Mouse (Mus musculus): ENCODE results near the gene Cactin. TPM values are rescaled to one million over a fixed set of nuclear protein-coding genes. Genes with fewer than 3 reads are reported as not detected.

Gene Cactin
- polyA plus RNA-seq, 1 experiment = 29.2 TPM

GRCm38 (mm10) chr10:81350351-81351063 lies 29.6 kb downstream of the Cactin start, which contains the start of gene Hmg20b:
Gene Hmg20b, minus strand, starts transcription at chr10:81350480.
- WGBS = 1% methylated on average over 54 of the region's 54 CpGs
- no peaks in the 10 kb centered on the region for H3K27me3 ChIP-seq (ENCODE audit: control insufficient read depth, insufficient read depth, low read length)
- H3K4me3 ChIP-seq (ENCODE audit: low read depth, low read length) = peak within 1 kb of the TSS; percentile 75
- peaks cover 9% of the 10 kb centered on the region for H3K36me3 ChIP-seq (ENCODE audit: control insufficient read depth, insufficient read depth, low read length)
- H3K4me1 ChIP-seq (ENCODE audit: control insufficient read depth, insufficient read depth, insufficient read length, low read length) = peaks cover 30% of the 10 kb centered on the region
- peak within 1 kb of the TSS; percentile 71 for H3K27ac ChIP-seq (ENCODE audit: insufficient read depth, low read depth, low read length)
- TF ChIP-seq CTCF (IDR thresholded peaks at IDR 0.05; ENCODE audit: extremely low read depth, insufficient read length, insufficient replicate concordance, low read depth, low read length) (peak; percentile 99; the same call in 1 of the 2 replicates), POLR2A (IDR thresholded peaks at IDR 0.05; ENCODE audit: low read depth, low read length) (peak; percentile 28; the same call in 1 of the 2 replicates)

GRCm38 (mm10) chr10:81351678-81352291 lies 30.9 kb downstream of the Cactin start:
- Histone ChIP-seq H3K36me3 (ENCODE audit: control insufficient read depth, insufficient read depth, low read length) (peaks cover 9% of the 10 kb centered on the region), H3K27me3 (ENCODE audit: control insufficient read depth, insufficient read depth, low read length) (no peaks in the 10 kb centered on the region), H3K4me3 (ENCODE audit: low read depth, low read length) (no peak overlapping the region), H3K27ac (ENCODE audit: insufficient read depth, low read depth, low read length) (no peak overlapping the region; the same call in 1 of the 2 replicates), H3K4me1 (ENCODE audit: control insufficient read depth, insufficient read depth, insufficient read length, low read length) (peaks cover 26% of the 10 kb centered on the region)
- WGBS = 12% methylated on average over 9 of the region's 9 CpGs
- TF ChIP-seq CTCF (IDR thresholded peaks at IDR 0.05; ENCODE audit: extremely low read depth, insufficient read length, insufficient replicate concordance, low read depth, low read length) = no peak
- TF ChIP-seq POLR2A (IDR thresholded peaks at IDR 0.05; ENCODE audit: low read depth, low read length) = no peak

GRCm38 (mm10) chr10:81354738-81355477 lies 34.0 kb downstream of the Cactin start:
- peaks cover 23% of the 10 kb centered on the region; the same call in 1 of the 2 replicates for H3K4me1 ChIP-seq (ENCODE audit: control insufficient read depth, insufficient read depth, insufficient read length, low read length)
- H3K4me3 ChIP-seq (ENCODE audit: low read depth, low read length) = no peak overlapping the region
- WGBS = 85% methylated on average over 9 of the region's 9 CpGs
- no peaks in the 10 kb centered on the region for H3K36me3 ChIP-seq (ENCODE audit: control insufficient read depth, insufficient read depth, low read length)
- TF ChIP-seq CTCF (IDR thresholded peaks at IDR 0.05; ENCODE audit: extremely low read depth, insufficient read length, insufficient replicate concordance, low read depth, low read length) = no peak
- TF ChIP-seq POLR2A (IDR thresholded peaks at IDR 0.05; ENCODE audit: low read depth, low read length) = no peak
- H3K27me3 ChIP-seq (ENCODE audit: control insufficient read depth, insufficient read depth, low read length) = no peaks in the 10 kb centered on the region
- no peak overlapping the region for H3K27ac ChIP-seq (ENCODE audit: insufficient read depth, low read depth, low read length)

- no peak for TF ChIP-seq CTCF (IDR thresholded peaks at IDR 0.05; ENCODE audit: extremely low read depth, insufficient read length, insufficient replicate concordance, low read depth, low read length)
- TF ChIP-seq POLR2A (IDR thresholded peaks at IDR 0.05; ENCODE audit: low read depth, low read length) = no peak
- Histone ChIP-seq H3K27ac (ENCODE audit: insufficient read depth, low read depth, low read length) (no peak overlapping the region), H3K4me3 (ENCODE audit: low read depth, low read length) (no peak overlapping the region), H3K4me1 (ENCODE audit: control insufficient read depth, insufficient read depth, insufficient read length, low read length) (peaks cover 23% of the 10 kb centered on the region; the same call in 1 of the 2 replicates), H3K36me3 (ENCODE audit: control insufficient read depth, insufficient read depth, low read length) (no peaks in the 10 kb centered on the region), H3K27me3 (ENCODE audit: control insufficient read depth, insufficient read depth, low read length) (no peaks in the 10 kb centered on the region)
- WGBS = 85% methylated on average over 4 of the region's 4 CpGs
These were observed 34.6 kb downstream of the Cactin start for GRCm38 (mm10) chr10:81355533-81355932.

- TF ChIP-seq POLR2A (IDR thresholded peaks at IDR 0.05; ENCODE audit: low read depth, low read length) (no peak), CTCF (IDR thresholded peaks at IDR 0.05; ENCODE audit: extremely low read depth, insufficient read length, insufficient replicate concordance, low read depth, low read length) (no peak)
- peaks cover 23% of the 10 kb centered on the region for H3K4me1 ChIP-seq (ENCODE audit: control insufficient read depth, insufficient read depth, insufficient read length, low read length)
- 30% methylated on average over 12 of the region's 12 CpGs for WGBS
- H3K27ac ChIP-seq (ENCODE audit: insufficient read depth, low read depth, low read length) = no peak overlapping the region
- H3K36me3 ChIP-seq (ENCODE audit: control insufficient read depth, insufficient read depth, low read length) = no peaks in the 10 kb centered on the region
- H3K4me3 ChIP-seq (ENCODE audit: low read depth, low read length) = peak overlapping the region; percentile 77; the same call in 1 of the 2 replicates
- H3K27me3 ChIP-seq (ENCODE audit: control insufficient read depth, insufficient read depth, low read length) = no peaks in the 10 kb centered on the region
These were observed 35.6 kb downstream of the Cactin start for GRCm38 (mm10) chr10:81356352-81356990.

- Histone ChIP-seq H3K27ac (ENCODE audit: insufficient read depth, low read depth, low read length) (no peak within 1 kb of the TSS), H3K36me3 (ENCODE audit: control insufficient read depth, insufficient read depth, low read length) (no peaks in the 10 kb centered on the region), H3K27me3 (ENCODE audit: control insufficient read depth, insufficient read depth, low read length) (no peaks in the 10 kb centered on the region), H3K4me3 (ENCODE audit: low read depth, low read length) (peak within 1 kb of the TSS; percentile 77), H3K4me1 (ENCODE audit: control insufficient read depth, insufficient read depth, insufficient read length, low read length) (peaks cover 19% of the 10 kb centered on the region)
- TF ChIP-seq POLR2A (IDR thresholded peaks at IDR 0.05; ENCODE audit: low read depth, low read length) = no peak; the same call in 1 of the 2 replicates
- no peak for TF ChIP-seq CTCF (IDR thresholded peaks at IDR 0.05; ENCODE audit: extremely low read depth, insufficient read length, insufficient replicate concordance, low read depth, low read length)
- 1% methylated on average over 79 of the region's 79 CpGs for WGBS
These were observed 36.3 kb downstream of the Cactin start, which contains the start of gene Mfsd12 for GRCm38 (mm10) chr10:81356991-81357844. Gene Mfsd12, plus strand, starts transcription at chr10:81357491.
